In genomic region chr7:105753281-105753680, GRCm38 (mm10) we compare ENCODE assay signal across 28 mouse cellular contexts. TPM values are rescaled to one million over a fixed set of nuclear protein-coding genes. Genes with fewer than 3 reads are reported as not detected.
DNase-seq lines count a peak whose midpoint lies in the region; ATAC-seq lines count a peak whose summit lies in the region.
"Had no signal": no experiment of that assay in that cellular context is flagged by ENCODE, and none has a peak within 500 bp of the region (broad histone marks: within the 10 kb centered on the region; RNA-seq: fewer than 3 reads in every experiment).

No protein-coding gene starts in this region.

- peaks cover 10% of the 10 kb centered on the region for H3K4me1 ChIP-seq in heart, embryonic 12.5 days (replicated peaks)
- peaks cover 17% of the 10 kb centered on the region for H3K4me1 ChIP-seq in midbrain, embryonic 15.5 days
- peaks cover 15% of the 10 kb centered on the region for H3K4me1 ChIP-seq in midbrain, embryonic 10.5 days
- H3K4me1 ChIP-seq: intestine, embryonic 15.5 days had no signal

- no peak overlapping the region for H3K4me3 ChIP-seq in heart, embryonic 12.5 days
- H3K4me3 ChIP-seq in midbrain, embryonic 15.5 days, result no peak overlapping the region
- H3K4me3 ChIP-seq in midbrain, embryonic 10.5 days, result no peak overlapping the region
- H3K4me3 ChIP-seq: gastrocnemius, adult 2 months; heart, adult 2 months; heart, embryonic 13.5 days; intestine, embryonic 15.5 days; neural tube, embryonic 12.5 days had no signal

- WGBS in heart, embryonic 12.5 days, result 82% methylated on average over 10 of the region's 10 CpGs
- 91% methylated on average over 10 of the region's 10 CpGs for WGBS in midbrain, embryonic 15.5 days
- 91% methylated on average over 10 of the region's 10 CpGs for WGBS in midbrain, embryonic 10.5 days

- peak; percentile 54 for DNase-seq in cerebellum, adult 11-12 months
- no peak for DNase-seq in cerebellum, adult 11 months
- DNase-seq in heart, adult 11 months, result peak; percentile 87
- DNase-seq in kidney, postnatal 10 days, result peak; percentile 9
- no peak for DNase-seq in kidney, adult 9 months
- no peak for DNase-seq in midbrain, embryonic 10.5 days (ENCODE audit: low spot score)
- DNase-seq: adrenal gland, adult 8-10 months; gastrocnemius, adult 2 months; gastrocnemius, postnatal 36 days; heart, adult 2 months; heart, postnatal 10 days; kidney, adult 2 months; layer of hippocampus, postnatal 36 days; left cerebral cortex, postnatal 4 days; lung, adult 18-20 months; lung, postnatal 10 days; right cerebral cortex, postnatal 4 days; thymus, adult 18-20 months; thymus, postnatal 25 days had no signal

- ATAC-seq in heart, embryonic 12.5 days (ENCODE audit: insufficient number of reproducible peaks, low FRiP score), result no peak
- ATAC-seq in midbrain, embryonic 15.5 days (replicated peaks), result 0 out of 2 replicates have a peak, but pooled peaks have one; percentile 1

- no peak overlapping the region for H3K27ac ChIP-seq in heart, embryonic 12.5 days (ENCODE audit: poor library complexity, severe bottlenecking)
- H3K27ac ChIP-seq in midbrain, embryonic 15.5 days, result no peak overlapping the region
- no peak overlapping the region for H3K27ac ChIP-seq in midbrain, embryonic 10.5 days (replicated peaks)
- H3K27ac ChIP-seq: gastrocnemius, adult 2 months; heart, adult 2 months; heart, embryonic 13.5 days; intestine, embryonic 15.5 days; kidney, postnatal 0 days; macrophage; neural tube, embryonic 12.5 days; stomach, postnatal 0 days had no signal

- H3K36me3 ChIP-seq in heart, embryonic 12.5 days, result peaks cover 65% of the 10 kb centered on the region
- peaks cover 63% of the 10 kb centered on the region for H3K36me3 ChIP-seq in midbrain, embryonic 15.5 days (replicated peaks)
- peaks cover 75% of the 10 kb centered on the region for H3K36me3 ChIP-seq in midbrain, embryonic 10.5 days

- H3K4me2 ChIP-seq in heart, embryonic 12.5 days, result no peak overlapping the region
- no peak overlapping the region for H3K4me2 ChIP-seq in midbrain, embryonic 15.5 days
- H3K4me2 ChIP-seq: heart, embryonic 13.5 days; intestine, embryonic 15.5 days; neural tube, embryonic 12.5 days had no signal

- H3K9ac ChIP-seq in heart, embryonic 12.5 days, result no peak overlapping the region
- no peak overlapping the region for H3K9ac ChIP-seq in midbrain, embryonic 15.5 days
- H3K9ac ChIP-seq: heart, embryonic 13.5 days; intestine, embryonic 15.5 days; neural tube, embryonic 12.5 days had no signal

- H3K27me3 ChIP-seq in heart, embryonic 12.5 days (replicated peaks), result no peaks in the 10 kb centered on the region
- H3K27me3 ChIP-seq in midbrain, embryonic 15.5 days (replicated peaks), result no peaks in the 10 kb centered on the region
- H3K27me3 ChIP-seq in midbrain, embryonic 10.5 days (ENCODE audit: low read depth, poor library complexity, severe bottlenecking), result no peaks in the 10 kb centered on the region
- H3K27me3 ChIP-seq: heart, embryonic 13.5 days; intestine, embryonic 15.5 days; neural tube, embryonic 12.5 days had no signal

- H3K9me3 ChIP-seq in heart, embryonic 12.5 days (replicated peaks), result no peaks in the 10 kb centered on the region
- H3K9me3 ChIP-seq in midbrain, embryonic 15.5 days, result no peaks in the 10 kb centered on the region
- no peaks in the 10 kb centered on the region for H3K9me3 ChIP-seq in midbrain, embryonic 10.5 days (replicated peaks)
- H3K9me3 ChIP-seq: G1E; heart, embryonic 13.5 days; intestine, embryonic 15.5 days; neural tube, embryonic 12.5 days had no signal

RNA-seq across cellular contexts. Expression of gene Tpp1, which starts 1.2 kb away (rescaled TPM):
- polyA plus RNA-seq in heart, embryonic 12.5 days (2016; fragmentation: Nextera tagmentation; extraction: Ambion mirVana), result 87.7 and 97.8 TPM in 2 replicates
- 38.7 and 43.4 TPM in 2 replicates for polyA plus RNA-seq in midbrain, embryonic 15.5 days (2015; fragmentation: Nextera tagmentation; extraction: Ambion mirVana)
- polyA plus RNA-seq in midbrain, embryonic 10.5 days (2016; fragmentation: Nextera tagmentation; extraction: Ambion mirVana), result 66.1 and 66.9 TPM in 2 replicates

RNA-seq across cellular contexts. Expression of gene Taf10, which starts 9.1 kb away (rescaled TPM):
- polyA plus RNA-seq in heart, embryonic 12.5 days (2016; fragmentation: Nextera tagmentation; extraction: Ambion mirVana), result 142 and 160 TPM in 2 replicates
- 89.7 and 99.0 TPM in 2 replicates for polyA plus RNA-seq in midbrain, embryonic 15.5 days (2015; fragmentation: Nextera tagmentation; extraction: Ambion mirVana)
- polyA plus RNA-seq in midbrain, embryonic 10.5 days (2016; fragmentation: Nextera tagmentation; extraction: Ambion mirVana), result 160 and 188 TPM in 2 replicates

RNA-seq across cellular contexts. Expression of gene Rrp8, which starts 16.1 kb away (rescaled TPM):
- 29.1 and 30.9 TPM in 2 replicates for polyA plus RNA-seq in heart, embryonic 12.5 days (2016; fragmentation: Nextera tagmentation; extraction: Ambion mirVana)
- polyA plus RNA-seq in midbrain, embryonic 15.5 days (2015; fragmentation: Nextera tagmentation; extraction: Ambion mirVana), result 22.4 and 22.9 TPM in 2 replicates
- polyA plus RNA-seq in midbrain, embryonic 10.5 days (2016; fragmentation: Nextera tagmentation; extraction: Ambion mirVana), result 35.4 and 44.0 TPM in 2 replicates

RNA-seq across cellular contexts. Expression of gene Ilk, which starts 16.9 kb away (rescaled TPM):
- polyA plus RNA-seq in heart, embryonic 12.5 days (2016; fragmentation: Nextera tagmentation; extraction: Ambion mirVana), result 384 and 391 TPM in 2 replicates
- polyA plus RNA-seq in midbrain, embryonic 15.5 days (2015; fragmentation: Nextera tagmentation; extraction: Ambion mirVana), result 192 and 207 TPM in 2 replicates
- polyA plus RNA-seq in midbrain, embryonic 10.5 days (2016; fragmentation: Nextera tagmentation; extraction: Ambion mirVana), result 236 and 240 TPM in 2 replicates

RNA-seq across cellular contexts. Expression of gene Dchs1, which starts 34.2 kb away (rescaled TPM):
- 8.7 and 9.4 TPM in 2 replicates for polyA plus RNA-seq in heart, embryonic 12.5 days (2016; fragmentation: Nextera tagmentation; extraction: Ambion mirVana)
- polyA plus RNA-seq in midbrain, embryonic 15.5 days (2015; fragmentation: Nextera tagmentation; extraction: Ambion mirVana), result 17.9 and 19.0 TPM in 2 replicates
- 6.7 and 10.1 TPM in 2 replicates for polyA plus RNA-seq in midbrain, embryonic 10.5 days (2016; fragmentation: Nextera tagmentation; extraction: Ambion mirVana)
- polyA plus RNA-seq: G1E had no signal

Comparison
In these comparisons a context has a peak if more than half of its experiments do, and no peak if none do; other contexts are left out.
1. DNase-seq: peak in cerebellum, adult 11-12 months (single experiment), heart, adult 11 months (single experiment) and kidney, postnatal 10 days (single experiment); none in cerebellum, adult 11 months (single experiment), kidney, adult 9 months (single experiment) and midbrain, embryonic 10.5 days (single experiment).